Mouse (Mus musculus) bone marrow macrophage, adult 2 months (primary cell): Measurements from ENCODE around the gene Pax8.

ENCODE experiments used
- CTCF ChIP-seq: IDR thresholded peaks from 2 replicates; pipeline ENCODE4 v1.5.1; 2012; ENCODE audit warnings: low read depth, mild to moderate bottlenecking, low read length, moderate library complexity
- POLR2A ChIP-seq: IDR thresholded peaks from 2 replicates; pipeline ENCODE4 v1.6.1; 2012; ENCODE audit warnings: mild to moderate bottlenecking, low read depth, low read length, borderline replicate concordance

DNA sequence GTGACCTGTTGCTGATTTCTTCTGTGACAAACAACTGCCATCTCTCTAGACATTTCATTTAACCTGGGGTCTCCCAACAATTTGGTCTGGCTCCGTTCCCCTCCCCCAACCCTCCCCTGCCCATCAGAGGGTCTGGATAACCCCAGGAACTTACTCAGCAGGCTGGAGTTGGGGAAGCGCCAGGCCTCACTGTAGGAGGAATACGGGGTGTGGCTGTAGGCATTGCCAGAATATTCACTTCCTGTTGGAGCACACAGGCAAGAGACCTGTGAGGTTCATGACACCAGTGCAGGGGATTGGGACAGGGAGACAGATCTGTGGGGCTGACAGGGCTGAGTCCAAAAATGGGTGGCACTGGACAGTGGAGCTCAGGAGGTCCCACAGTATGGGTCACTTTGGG lies 52.6 kb downstream of the Pax8 start:
- TF ChIP-seq CTCF (no peak), POLR2A (no peak)
